Mouse (Mus musculus): ENCODE measurements around the gene Gm14443. TPM values are rescaled to one million over a fixed set of nuclear protein-coding genes. Genes with fewer than 3 reads are reported as not detected.

Gm14443 gene
- polyA plus RNA-seq (2012; ENCODE audit: low replicate concordance): 0.02 and 0.04 TPM in 2 replicates

DNA sequence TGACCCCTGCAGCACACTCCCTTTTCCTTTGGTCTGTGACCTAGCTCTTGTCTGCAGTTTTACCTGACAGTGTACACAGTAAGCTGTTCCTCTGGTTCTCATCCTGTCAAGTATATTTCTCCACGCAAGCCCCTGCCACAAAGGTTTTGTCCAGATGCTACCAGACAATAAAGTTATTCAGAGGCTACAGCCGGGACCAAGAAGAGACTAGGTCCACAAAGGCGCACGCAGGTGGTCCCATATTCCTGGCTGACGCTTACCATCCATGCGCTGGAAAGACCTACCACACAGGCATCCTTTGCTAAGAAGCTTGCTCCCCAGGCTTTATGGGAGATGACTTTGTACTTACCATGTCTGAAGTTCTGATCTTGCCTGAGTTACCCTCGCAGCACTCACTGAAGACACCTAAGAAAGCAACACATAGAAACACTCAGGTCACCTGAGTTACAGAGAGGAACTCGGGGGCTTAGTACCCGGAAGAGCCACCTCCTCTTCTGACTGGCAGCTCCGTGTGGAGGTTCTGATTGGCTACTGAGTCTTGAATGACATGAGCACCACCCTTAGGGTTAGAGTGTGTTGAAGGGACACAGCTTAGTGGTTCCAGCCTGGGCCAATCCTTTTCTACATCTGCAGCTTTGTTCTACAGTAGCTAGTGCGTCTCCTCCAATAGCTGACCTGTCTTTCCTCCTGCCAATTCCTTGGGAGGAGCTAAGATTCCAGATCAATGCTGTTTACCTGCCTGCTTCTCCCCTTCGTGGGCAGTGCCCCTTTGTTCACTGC is at the start of gene Gm14443:
Gm14443 (minus strand) TSS at position 471 of the 780 bp plus-strand sequence.

DNA sequence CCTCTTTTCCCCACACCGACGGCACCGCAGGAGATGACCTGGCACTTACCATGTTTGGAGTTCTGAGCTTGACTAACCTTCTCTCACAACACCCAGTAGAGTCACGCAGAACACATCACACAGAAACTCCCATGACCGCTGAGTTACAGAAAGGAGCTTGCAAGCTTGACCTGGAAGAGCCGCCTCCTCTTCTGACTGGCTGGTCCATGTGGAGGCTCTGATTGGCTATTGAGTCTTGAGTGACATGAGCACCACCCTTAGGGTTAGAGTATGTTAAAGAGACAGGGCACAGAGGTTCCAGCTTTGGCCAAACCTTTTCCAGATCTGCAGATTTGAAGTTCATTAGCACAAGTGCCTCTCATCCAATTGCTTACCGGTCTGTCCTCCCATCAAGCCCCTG is 31.1 kb upstream of the Gm14443 start, which contains the start of gene Gm14391:
Gm14391 (minus strand) TSS at position 186 of the 400 bp plus-strand sequence.

DNA sequence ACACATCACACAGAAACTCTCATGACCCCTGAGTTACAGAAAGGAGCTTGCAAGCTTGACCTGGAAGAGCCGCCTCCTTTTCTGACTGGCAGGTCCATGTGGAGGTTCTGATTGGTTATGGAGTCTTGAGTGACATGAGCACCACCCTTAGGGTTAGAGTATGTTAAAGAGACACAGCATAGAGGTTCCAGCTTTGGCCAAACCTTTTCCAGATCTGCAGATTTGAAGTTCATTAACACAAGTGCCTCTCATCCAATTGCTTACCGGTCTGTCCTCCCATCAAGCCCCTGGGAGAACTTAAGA is 33.7 kb downstream of the Gm14443 start, which contains the start of gene Gm14399:
Gm14399 (minus strand) TSS at position 20 of the 303 bp plus-strand sequence.

Other genes starting within 250 kb of the Gm14443 start
- not detected in 2 replicates for gene Gm14444, start 165.6 kb downstream of the Gm14443 start, polyA plus RNA-seq (2012; ENCODE audit: low replicate concordance)
- gene Gm14393, start 108.1 kb downstream of the Gm14443 start, polyA plus RNA-seq (2012; ENCODE audit: low replicate concordance): not detected in 2 replicates
- 0.22 and 0.29 TPM in 2 replicates for gene Gm14399, start 33.9 kb downstream of the Gm14443 start, polyA plus RNA-seq (2012; ENCODE audit: low replicate concordance)
- gene Gm14391, start 31.0 kb upstream of the Gm14443 start, polyA plus RNA-seq (2012; ENCODE audit: low replicate concordance): 0.53 and 0.76 TPM in 2 replicates
- gene Gm14440, start 99.3 kb upstream of the Gm14443 start, polyA plus RNA-seq (2012; ENCODE audit: low replicate concordance): 0.16 TPM in 1 of 2 replicates, not detected in the other
- gene Gm4631, start 162.3 kb upstream of the Gm14443 start, polyA plus RNA-seq (2012; ENCODE audit: low replicate concordance): 0.11 and 0.46 TPM in 2 replicates
- 0.38 and 0.56 TPM in 2 replicates for gene Zfp968, start 196.6 kb upstream of the Gm14443 start, polyA plus RNA-seq (2012; ENCODE audit: low replicate concordance)